Mouse (Mus musculus): ENCODE measurements at regions not wholly inside any gene's neighbourhood (a gene's known extent, or its start where the extent isn't known, plus 50 kb on each side); places are given as distances from the start of the nearest gene placed in this dataset.

- peak; percentile 4 for DNase-seq (ENCODE audit: low spot score)
These were observed 70.8 kb upstream of the Thbs2 start for GRCm38 (mm10) chr17:14764796-14765195.

GRCm38 (mm10) chr17:14753095-14753494, 59.1 kb upstream of the Thbs2 start:
- DNase-seq (ENCODE audit: low spot score): no peak

GRCm38 (mm10) chr17:14750519-14751145, 56.6 kb upstream of the Thbs2 start:
- no peak for DNase-seq (ENCODE audit: low spot score)

DNA sequence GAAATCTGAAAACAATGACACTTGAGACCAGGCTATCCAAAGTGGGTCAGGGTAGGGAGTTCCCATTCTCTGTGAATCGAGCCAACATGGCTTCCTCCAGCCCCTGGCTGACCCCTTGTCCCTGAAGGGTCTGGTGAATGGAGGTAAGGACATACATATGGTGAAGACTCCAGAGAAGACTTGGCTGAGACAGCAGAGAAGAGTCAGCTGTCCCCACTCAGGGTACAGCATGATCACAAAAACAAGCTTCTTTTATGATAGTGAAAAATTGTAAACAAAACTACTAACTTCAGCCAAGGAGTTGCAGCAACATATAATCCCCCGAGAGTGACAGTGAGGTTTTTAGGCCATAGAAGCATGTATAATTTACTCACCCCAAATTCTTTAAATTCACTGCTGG, 55.2 kb upstream of the Thbs2 start:
- no peak for DNase-seq (ENCODE audit: low spot score)

DNA sequence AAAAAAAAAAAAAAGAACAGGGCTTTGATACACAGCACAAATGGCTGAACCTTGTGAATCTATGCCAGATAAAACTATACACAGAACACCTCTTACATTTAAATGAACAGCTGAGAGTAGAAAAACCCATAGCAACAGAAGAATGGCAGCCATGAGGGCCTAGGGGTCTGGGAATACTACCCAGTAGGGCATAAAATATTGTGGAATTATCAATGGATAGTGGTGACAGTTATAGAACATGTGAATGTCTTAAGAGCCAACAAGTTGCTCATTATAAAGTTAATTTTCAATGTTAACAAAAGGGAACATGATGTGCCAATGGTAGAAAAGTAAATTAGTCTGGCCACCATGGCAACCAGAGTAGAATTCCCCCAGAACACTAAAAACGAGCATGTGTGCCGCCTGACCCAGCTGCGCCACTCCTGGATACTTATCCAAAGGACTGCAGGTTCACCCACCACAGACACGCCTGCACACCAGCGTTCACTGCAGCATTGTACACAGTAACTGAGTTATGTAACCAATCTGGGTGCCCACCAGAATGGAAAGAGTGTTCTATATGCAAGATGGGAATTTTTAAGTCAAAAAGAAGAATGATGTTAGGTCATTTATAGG, 53.3 kb upstream of the Thbs2 start:
- no peak for DNase-seq (ENCODE audit: low spot score)

DNA sequence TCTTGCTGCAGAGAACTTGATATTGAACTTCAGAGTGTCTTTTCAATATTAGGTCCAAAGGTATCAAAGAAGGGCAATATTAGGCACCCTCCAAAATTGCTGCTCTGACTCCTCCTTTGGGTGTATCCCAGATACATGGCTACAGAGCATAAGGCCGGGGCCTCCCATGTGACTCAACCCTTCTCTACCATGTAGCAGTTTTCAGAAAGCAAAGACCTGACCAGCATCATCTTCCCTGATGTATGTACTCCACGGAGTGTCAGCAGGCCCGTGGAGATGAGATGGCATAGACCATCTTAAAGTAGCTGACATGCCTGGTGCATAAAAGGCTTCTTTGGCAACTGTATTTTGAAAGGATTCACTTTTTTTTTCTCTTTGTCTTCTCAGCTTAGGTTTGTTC, 51.5 kb upstream of the Thbs2 start:
- DNase-seq (ENCODE audit: low spot score): no peak

GRCm38 (mm10) chr17:14744010-14744409, 50.0 kb upstream of the Thbs2 start:
- no peak for DNase-seq (ENCODE audit: low spot score)

Measured in embryo, embryonic 10.5 days (tissue).